Mouse (Mus musculus) testis, adult 2 months (tissue): ENCODE measurements around the gene Mptx1.

Source experiments
- CTCF ChIP-seq: fragments of 200-500 bp; IDR thresholded peaks from 2 replicates; pipeline ENCODE4 v1.5.1; 2012; ENCODE audit warnings: low read depth, mild to moderate bottlenecking, inconsistent platforms, low read length, moderate library complexity; ENCODE audit not compliant: control insufficient read depth, insufficient read depth, insufficient replicate concordance
- POLR2A ChIP-seq: fragments of 200-500 bp; IDR thresholded peaks from 2 replicates; pipeline ENCODE4 v1.6.1; 2012; ENCODE audit warnings: low read depth, mild to moderate bottlenecking, inconsistent platforms, low read length, moderate library complexity; ENCODE audit not compliant: control insufficient read depth

GRCm38 (mm10) chr1:174317308-174317707 is 13.0 kb upstream of the Mptx1 start:
- TF ChIP-seq CTCF (no peak), POLR2A (no peak)
